Mouse (Mus musculus): Measurements from ENCODE around the gene Smad3. TPM values are rescaled to one million over a fixed set of nuclear protein-coding genes. Genes with fewer than 3 reads are reported as not detected.
A peak's percentile ranks its signal among the peaks of the same experiment; 100 is the strongest.

Gene Smad3
- polyA plus RNA-seq, 1 experiment from 2014 or later: 5.3 TPM

DNA sequence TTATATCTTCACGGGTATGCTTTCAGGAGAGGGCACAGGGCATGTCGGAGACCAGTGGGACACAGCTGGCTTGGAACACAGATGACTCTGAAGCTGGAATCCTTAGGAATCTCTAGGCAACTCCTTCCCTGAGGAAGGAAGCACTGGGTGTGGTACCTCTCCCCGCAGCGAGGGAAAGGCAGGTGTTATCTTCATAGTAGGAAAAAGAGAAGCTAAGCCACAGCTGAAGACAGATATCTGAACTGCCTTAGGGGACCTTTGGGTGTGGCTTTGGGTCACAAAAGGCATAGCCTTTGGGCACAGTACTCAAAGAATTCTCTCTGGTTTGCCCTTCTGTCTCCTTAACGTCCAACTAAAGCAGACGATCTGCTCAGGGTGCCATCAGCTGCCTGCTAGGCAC lies 16.0 kb downstream of the Smad3 start:
- WGBS: 35% methylated on average over 6 of the region's 6 CpGs
- H3K4me3 ChIP-seq (ENCODE audit: low read depth, low read length): no peak overlapping the region
- no peak overlapping the region for H3K9ac ChIP-seq (ENCODE audit: low read length)
- no peaks in the 10 kb centered on the region for H3K9me3 ChIP-seq (ENCODE audit: control insufficient read depth, low read length)
- H3K36me3 ChIP-seq (ENCODE audit: control insufficient read depth, insufficient read depth, low read length): no peaks in the 10 kb centered on the region; the same call in 1 of the 2 replicates
- H3K27ac ChIP-seq (replicated peaks): no peak overlapping the region; the same call in 1 of the 2 replicates
- ATAC-seq (ENCODE audit: low FRiP score, low TSS enrichment) (no peak), DNase-seq (ENCODE audit: low spot score) (no peak)
- H3K4me2 ChIP-seq (replicated peaks; ENCODE audit: low read depth): no peak overlapping the region
- H3K27me3 ChIP-seq (ENCODE audit: control insufficient read depth, insufficient read depth, low read length): no peaks in the 10 kb centered on the region
- H3K4me1 ChIP-seq (replicated peaks; ENCODE audit: control insufficient read depth, insufficient read depth): peaks cover 30% of the 10 kb centered on the region
- TF ChIP-seq CTCF (IDR thresholded peaks at IDR 0.05; ENCODE audit: low read depth) (no peak), EP300 (optimal IDR thresholded peaks at IDR 0.05) (no peak)

- H3K4me2 ChIP-seq (replicated peaks; ENCODE audit: low read depth): no peak overlapping the region
- DNase-seq (ENCODE audit: low spot score) (no peak), ATAC-seq (ENCODE audit: low FRiP score, low TSS enrichment) (no peak)
- H3K27me3 ChIP-seq (ENCODE audit: control insufficient read depth, insufficient read depth, low read length): no peaks in the 10 kb centered on the region
- H3K4me1 ChIP-seq (replicated peaks; ENCODE audit: control insufficient read depth, insufficient read depth): peaks cover 31% of the 10 kb centered on the region
- no peak overlapping the region for H3K4me3 ChIP-seq (ENCODE audit: low read depth, low read length)
- H3K9me3 ChIP-seq (ENCODE audit: control insufficient read depth, low read length): no peaks in the 10 kb centered on the region
- TF ChIP-seq EP300 (optimal IDR thresholded peaks at IDR 0.05): no peak
- TF ChIP-seq CTCF (IDR thresholded peaks at IDR 0.05; ENCODE audit: low read depth): no peak
- H3K9ac ChIP-seq (ENCODE audit: low read length): no peak overlapping the region
- H3K36me3 ChIP-seq (ENCODE audit: control insufficient read depth, insufficient read depth, low read length): no peaks in the 10 kb centered on the region; the same call in 1 of the 2 replicates
- H3K27ac ChIP-seq (replicated peaks): no peak overlapping the region
- WGBS: 73% methylated on average over 10 of the region's 10 CpGs
Observed at GRCm38 (mm10) chr9:63740320-63740841, 17.4 kb downstream of the Smad3 start.

- Histone ChIP-seq H3K36me3 (ENCODE audit: control insufficient read depth, insufficient read depth, low read length) (no peaks in the 10 kb centered on the region; the same call in 1 of the 2 replicates), H3K27ac (replicated peaks) (no peak overlapping the region), H3K4me2 (replicated peaks; ENCODE audit: low read depth) (no peak overlapping the region), H3K4me3 (ENCODE audit: low read depth, low read length) (no peak overlapping the region), H3K4me1 (replicated peaks; ENCODE audit: control insufficient read depth, insufficient read depth) (peaks cover 31% of the 10 kb centered on the region), H3K9ac (ENCODE audit: low read length) (no peak overlapping the region; the same call in 1 of the 2 replicates), H3K9me3 (ENCODE audit: control insufficient read depth, low read length) (no peaks in the 10 kb centered on the region), H3K27me3 (ENCODE audit: control insufficient read depth, insufficient read depth, low read length) (no peaks in the 10 kb centered on the region)
- DNase-seq (ENCODE audit: low spot score): no peak
- ATAC-seq (ENCODE audit: low FRiP score, low TSS enrichment): no peak
- WGBS: 71% methylated on average over 11 of the region's 11 CpGs
- TF ChIP-seq EP300 (optimal IDR thresholded peaks at IDR 0.05) (no peak), CTCF (IDR thresholded peaks at IDR 0.05; ENCODE audit: low read depth) (no peak)
Observed at GRCm38 (mm10) chr9:63738830-63739229, 19.0 kb downstream of the Smad3 start.

DNA sequence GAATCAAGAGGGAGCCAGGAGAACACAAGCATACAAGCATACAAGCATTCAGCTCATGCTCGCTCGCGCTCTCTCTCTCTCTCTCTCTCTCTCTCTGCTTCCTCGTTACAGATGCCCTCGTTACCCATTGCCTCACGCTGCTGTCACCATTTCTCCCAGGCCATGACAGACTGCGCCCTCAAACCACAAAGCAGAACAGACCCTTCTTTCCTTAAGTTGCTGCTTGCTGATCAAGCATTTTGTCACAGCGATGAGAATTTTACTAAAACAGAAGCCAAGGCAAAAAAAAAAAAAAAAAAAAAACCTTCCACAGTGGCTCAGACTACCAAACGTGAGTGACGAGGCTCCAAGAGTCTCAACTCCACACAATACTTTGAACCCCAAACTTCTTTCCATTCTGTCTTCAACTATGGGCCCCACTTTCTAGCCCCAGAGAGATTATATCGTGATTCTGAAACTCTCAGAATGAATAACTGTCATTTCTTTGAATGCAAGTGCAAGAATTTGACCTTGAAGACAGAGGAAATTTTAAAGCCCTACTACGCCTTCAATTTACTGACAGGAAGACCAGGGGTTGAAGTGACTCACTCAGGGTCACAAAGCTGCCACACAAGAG lies 19.6 kb downstream of the Smad3 start:
- Histone ChIP-seq H3K27ac (replicated peaks) (no peak overlapping the region), H3K4me3 (ENCODE audit: low read depth, low read length) (no peak overlapping the region), H3K4me2 (replicated peaks; ENCODE audit: low read depth) (no peak overlapping the region), H3K4me1 (replicated peaks; ENCODE audit: control insufficient read depth, insufficient read depth) (peaks cover 26% of the 10 kb centered on the region), H3K36me3 (ENCODE audit: control insufficient read depth, insufficient read depth, low read length) (no peaks in the 10 kb centered on the region; the same call in 1 of the 2 replicates), H3K9ac (ENCODE audit: low read length) (no peak overlapping the region), H3K27me3 (ENCODE audit: control insufficient read depth, insufficient read depth, low read length) (no peaks in the 10 kb centered on the region), H3K9me3 (ENCODE audit: control insufficient read depth, low read length) (no peaks in the 10 kb centered on the region)
- TF ChIP-seq EP300 (optimal IDR thresholded peaks at IDR 0.05): no peak
- no peak for TF ChIP-seq CTCF (IDR thresholded peaks at IDR 0.05; ENCODE audit: low read depth)
- ATAC-seq (ENCODE audit: low FRiP score, low TSS enrichment) (no peak), DNase-seq (ENCODE audit: low spot score) (no peak)
- WGBS: 81% methylated on average over 12 of the region's 12 CpGs

GRCm38 (mm10) chr9:63737426-63737931 lies 20.3 kb downstream of the Smad3 start:
- Histone ChIP-seq H3K27ac (replicated peaks) (no peak overlapping the region), H3K4me2 (replicated peaks; ENCODE audit: low read depth) (no peak overlapping the region), H3K36me3 (ENCODE audit: control insufficient read depth, insufficient read depth, low read length) (no peaks in the 10 kb centered on the region; the same call in 1 of the 2 replicates), H3K9ac (ENCODE audit: low read length) (no peak overlapping the region), H3K27me3 (ENCODE audit: control insufficient read depth, insufficient read depth, low read length) (no peaks in the 10 kb centered on the region), H3K4me3 (ENCODE audit: low read depth, low read length) (no peak overlapping the region), H3K9me3 (ENCODE audit: control insufficient read depth, low read length) (no peaks in the 10 kb centered on the region), H3K4me1 (replicated peaks; ENCODE audit: control insufficient read depth, insufficient read depth) (peaks cover 19% of the 10 kb centered on the region)
- 68% methylated on average over 9 of the region's 9 CpGs for WGBS
- peak; percentile 47; the same call in 1 of the 2 replicates for ATAC-seq (ENCODE audit: low FRiP score, low TSS enrichment)
- no peak for TF ChIP-seq CTCF (IDR thresholded peaks at IDR 0.05; ENCODE audit: low read depth)
- TF ChIP-seq EP300 (optimal IDR thresholded peaks at IDR 0.05): no peak
- DNase-seq (ENCODE audit: low spot score): peak; percentile 45

DNA sequence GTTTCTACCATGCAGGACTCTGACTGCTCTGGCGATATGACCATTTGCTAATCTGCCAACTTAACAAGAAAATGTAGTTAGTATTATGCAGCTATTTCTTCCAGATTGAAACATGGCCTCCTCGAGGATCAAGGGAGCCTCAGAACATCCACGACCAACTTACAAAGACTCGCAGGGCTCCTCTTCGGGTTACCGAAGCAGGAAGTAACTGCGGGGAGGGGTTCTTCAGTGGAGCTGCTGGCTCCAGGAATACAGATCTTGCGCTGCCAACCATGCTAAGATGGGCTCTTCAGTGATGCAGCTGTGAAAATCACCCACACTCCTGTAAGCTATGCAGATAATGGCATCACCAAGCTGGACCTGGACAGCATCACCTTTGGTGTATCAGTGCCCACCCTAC lies 23.5 kb downstream of the Smad3 start:
- ATAC-seq (ENCODE audit: low FRiP score, low TSS enrichment): no peak
- TF ChIP-seq EP300 (optimal IDR thresholded peaks at IDR 0.05): no peak
- TF ChIP-seq CTCF (IDR thresholded peaks at IDR 0.05; ENCODE audit: low read depth): no peak
- no peak overlapping the region for H3K9ac ChIP-seq (ENCODE audit: low read length)
- H3K4me3 ChIP-seq (ENCODE audit: low read depth, low read length): no peak overlapping the region
- H3K27ac ChIP-seq (replicated peaks): no peak overlapping the region
- H3K4me1 ChIP-seq (replicated peaks; ENCODE audit: control insufficient read depth, insufficient read depth): peaks cover 7% of the 10 kb centered on the region; the same call in 1 of the 2 replicates
- no peaks in the 10 kb centered on the region for H3K27me3 ChIP-seq (ENCODE audit: control insufficient read depth, insufficient read depth, low read length)
- no peak for DNase-seq (ENCODE audit: low spot score)
- H3K36me3 ChIP-seq (ENCODE audit: control insufficient read depth, insufficient read depth, low read length): no peaks in the 10 kb centered on the region
- WGBS: 74% methylated on average over 8 of the region's 8 CpGs
- H3K4me2 ChIP-seq (replicated peaks; ENCODE audit: low read depth): no peak overlapping the region
- H3K9me3 ChIP-seq (ENCODE audit: control insufficient read depth, low read length): no peaks in the 10 kb centered on the region

Data from stomach, postnatal 0 days (tissue).